Mouse (Mus musculus) adrenal gland (tissue): ENCODE results near the gene Aunip.

Experiments used
- intact Hi-C: fragments of 180-260 bp; cut with DNase I; formaldehyde crosslinking; loops from one replicate; pipeline ENCODE4 v1.15.1; 2025

Aunip gene

GRCm38 (mm10) chr4:134551494-134552316 lies 40.9 kb downstream of the Aunip start, which contains the start of gene Selenon:
TSS of gene Selenon (minus strand) at chr4:134552166.
- intact Hi-C loops = no loop called here

- intact Hi-C loops = no loop called here
Observed at GRCm38 (mm10) chr4:134553631-134554030, 42.8 kb downstream of the Aunip start.

GRCm38 (mm10) chr4:134555956-134556580 lies 45.3 kb downstream of the Aunip start:
- intact Hi-C loops = no loop called here

GRCm38 (mm10) chr4:134557626-134558249 lies 46.9 kb downstream of the Aunip start:
- intact Hi-C loops = no loop called here

- intact Hi-C loops = no loop called here
Observed at GRCm38 (mm10) chr4:134558570-134559113, 47.8 kb downstream of the Aunip start.

- intact Hi-C loops = no loop called here
Observed at GRCm38 (mm10) chr4:134559154-134559553, 48.4 kb downstream of the Aunip start.

- intact Hi-C loops = no loop called here
Observed at GRCm38 (mm10) chr4:134560699-134561098, 49.9 kb downstream of the Aunip start.

GRCm38 (mm10) chr4:134562014-134562413 lies 51.2 kb downstream of the Aunip start:
- intact Hi-C loops = no loop called here

- intact Hi-C loops = no loop called here
Observed at GRCm38 (mm10) chr4:134563624-134564023, 52.8 kb downstream of the Aunip start.

GRCm38 (mm10) chr4:134564093-134564492 lies 53.3 kb downstream of the Aunip start:
- intact Hi-C loops = no loop called here

- intact Hi-C loops = no loop called here
Observed at GRCm38 (mm10) chr4:134567377-134568226, 56.8 kb downstream of the Aunip start.

GRCm38 (mm10) chr4:134569205-134569604 lies 58.4 kb downstream of the Aunip start:
- intact Hi-C loops = no loop called here

GRCm38 (mm10) chr4:134569831-134570230 lies 59.0 kb downstream of the Aunip start:
- intact Hi-C loops = no loop called here

- intact Hi-C loops = no loop called here
Observed at GRCm38 (mm10) chr4:134570704-134571451, 60.1 kb downstream of the Aunip start.

GRCm38 (mm10) chr4:134572449-134573300 lies 61.9 kb downstream of the Aunip start:
- intact Hi-C loops = no loop called here
